Mouse (Mus musculus): ENCODE data around the gene Fam83e.

GRCm38 (mm10) chr7:45678513-45678912 lies 42.5 kb upstream of the Fam83e start:
- TF ChIP-seq EP300 (optimal IDR thresholded peaks at IDR 0.05) (no peak), CTCF (IDR thresholded peaks at IDR 0.05; ENCODE audit: low read depth) (no peak)

Data from stomach, postnatal 0 days (tissue).